Mouse (Mus musculus): ENCODE results near the gene Tmem238.

Tmem238 gene

GRCm38 (mm10) chr7:4747156-4747899 is 42.1 kb downstream of the Tmem238 start:
- DNase-seq (ENCODE audit: low spot score): no peak

- no peak for DNase-seq (ENCODE audit: low spot score)
Measured at GRCm38 (mm10) chr7:4746326-4746980, 43.0 kb downstream of the Tmem238 start.

DNA sequence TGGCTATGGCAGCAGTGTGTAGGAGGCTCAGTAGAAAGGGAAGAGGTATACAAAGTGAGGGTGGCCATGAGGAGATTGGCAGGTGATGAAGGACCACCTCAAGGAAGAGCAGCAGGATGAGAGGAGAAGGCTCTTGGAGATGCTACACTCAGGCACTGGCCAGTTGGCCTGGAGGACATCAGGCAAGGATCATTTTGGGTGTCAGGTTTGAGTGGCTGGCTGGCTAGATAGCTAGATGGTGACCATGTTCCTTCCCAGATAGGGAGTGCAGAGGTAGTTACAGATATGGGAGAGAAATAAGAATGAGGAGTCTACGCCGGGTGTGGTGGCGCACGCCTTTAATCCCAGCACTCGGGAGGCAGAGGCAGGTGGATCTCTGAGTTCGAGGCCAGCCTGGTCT is 44.6 kb downstream of the Tmem238 start:
- DNase-seq (ENCODE audit: low spot score): no peak

GRCm38 (mm10) chr7:4743354-4743753 is 46.1 kb downstream of the Tmem238 start:
- DNase-seq (ENCODE audit: low spot score): no peak

DNA sequence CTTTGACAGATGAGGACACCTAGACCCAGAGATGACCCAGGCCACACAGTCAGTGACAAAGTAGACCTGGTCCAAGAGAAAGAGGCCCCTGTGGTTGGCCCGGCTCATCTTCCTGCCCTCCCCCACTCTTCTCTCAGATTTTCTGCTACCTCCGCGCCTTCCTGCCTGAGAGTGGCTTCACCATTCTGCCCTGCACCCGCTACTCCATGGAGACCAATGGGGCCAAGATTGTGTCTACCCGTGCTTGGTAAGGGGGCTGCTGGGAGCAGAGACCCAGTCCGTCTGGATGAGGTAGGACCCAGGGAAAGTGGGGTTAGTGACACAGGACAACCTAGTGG is 47.0 kb downstream of the Tmem238 start:
- DNase-seq (ENCODE audit: low spot score): no peak

- no peak for DNase-seq (ENCODE audit: low spot score)
Measured at GRCm38 (mm10) chr7:4741672-4742481, 47.6 kb downstream of the Tmem238 start.

- DNase-seq (ENCODE audit: low spot score): peak; percentile 72
Measured at GRCm38 (mm10) chr7:4741151-4741550, 48.3 kb downstream of the Tmem238 start.

DNA sequence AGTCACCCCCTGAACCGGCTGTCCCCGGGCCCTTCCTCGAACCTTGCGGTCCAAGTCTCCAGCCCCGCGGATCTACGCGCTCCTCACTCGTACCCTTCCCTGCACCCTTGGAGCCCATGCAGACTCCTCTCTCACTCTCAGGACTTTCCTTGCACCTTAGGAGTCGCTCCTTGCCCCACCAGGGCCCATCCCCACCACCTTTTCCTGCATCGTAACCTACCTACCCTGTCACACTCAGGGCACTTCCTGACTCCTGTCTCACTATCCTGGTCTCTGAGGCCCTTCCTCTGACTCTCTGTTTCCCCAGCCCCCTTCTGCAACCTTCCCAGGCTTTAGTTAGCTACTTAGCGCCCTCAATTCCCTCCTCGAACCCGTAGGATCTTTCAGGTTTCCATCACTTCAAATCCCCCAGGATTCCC is 49.1 kb downstream of the Tmem238 start:
- DNase-seq (ENCODE audit: low spot score): peak; percentile 50

DNA sequence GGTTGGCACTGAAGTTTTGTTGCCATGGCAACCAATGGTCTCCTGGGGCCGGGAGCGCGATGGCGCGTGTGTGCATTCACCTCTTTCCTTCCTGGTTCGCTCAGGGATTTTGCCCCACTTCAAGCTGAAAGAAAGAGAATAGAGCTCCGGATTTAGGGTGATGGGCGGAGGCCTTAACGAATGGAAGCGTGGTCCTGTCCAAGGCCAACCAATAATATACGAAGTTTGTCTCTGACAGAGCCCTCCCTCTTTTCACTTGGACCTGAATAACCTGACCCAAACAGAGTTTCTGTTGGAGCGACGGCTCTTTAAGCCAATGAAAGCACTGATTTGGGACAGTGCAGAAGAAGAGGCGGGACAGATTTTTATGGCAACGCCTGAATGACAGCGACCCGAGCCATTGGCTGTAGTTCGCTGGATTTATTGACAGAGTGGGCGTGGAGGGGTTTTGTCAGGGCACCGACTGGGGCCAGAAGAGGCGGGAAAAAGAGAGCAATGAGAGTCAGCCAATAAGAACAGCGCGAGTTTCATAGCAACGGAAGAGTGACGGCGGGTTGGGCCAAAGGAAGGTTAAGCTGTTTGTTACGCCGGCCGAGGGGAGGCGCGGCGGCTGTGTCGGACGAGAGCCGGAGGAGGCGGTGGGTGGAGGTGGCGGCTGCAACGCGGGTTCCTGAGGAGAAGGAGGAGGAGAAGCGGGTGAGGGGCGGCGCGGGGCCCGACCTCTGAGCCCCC is 49.7 kb downstream of the Tmem238 start, which contains the start of gene Kmt5c:
TSS of gene Kmt5c (plus strand) at position 572 of the 732 bp plus-strand sequence.
- peak; percentile 100 for DNase-seq (ENCODE audit: low spot score)

- DNase-seq (ENCODE audit: low spot score): no peak
Measured at GRCm38 (mm10) chr7:4739041-4739543, 50.4 kb downstream of the Tmem238 start.

Measured in embryo, embryonic 10.5 days (tissue).